Mouse (Mus musculus) olfactory bulb, adult 2 months (tissue): ENCODE measurements around the gene Olfr768. TPM values are rescaled to one million over a fixed set of nuclear protein-coding genes. Genes with fewer than 3 reads are reported as not detected.
"Not testable (repeated sequence)": the region's sequence is repeated elsewhere in the genome, so short reads cannot be mapped to it uniquely, and the experiment has no call there.

Experiments
- H3K27ac ChIP-seq: fragments of 200-500 bp; 2 replicates; pipeline ENCODE4 v1.5.1; 2012; ENCODE audit warnings: low read depth, low read length; ENCODE audit not compliant: insufficient read depth
- H3K4me1 ChIP-seq: fragments of 200-500 bp; 2 replicates; pipeline ENCODE4 v1.6.1; 2012; ENCODE audit warnings: low read length; ENCODE audit not compliant: control insufficient read depth, insufficient read depth
- H3K4me3 ChIP-seq: fragments of 200-500 bp; 2 replicates; pipeline ENCODE4 v1.5.1; 2012; ENCODE audit warnings: mild to moderate bottlenecking, low read depth, low read length, moderate library complexity; ENCODE audit not compliant: insufficient read depth
- CTCF ChIP-seq: fragments of 200-500 bp; IDR thresholded peaks from 2 replicates; pipeline ENCODE4 v1.5.1; 2012; ENCODE audit warnings: low read depth, mild to moderate bottlenecking, low read length, moderate library complexity; ENCODE audit not compliant: insufficient read depth
- POLR2A ChIP-seq: fragments of 200-500 bp; IDR thresholded peaks from 2 replicates; pipeline ENCODE4 v1.6.1; 2012; ENCODE audit warnings: mild to moderate bottlenecking, low read depth, low read length, moderate library complexity; ENCODE audit not compliant: insufficient read depth
- WGBS: fragments of 180-500 bp; shearing (Covaris S2); methylation state at CpG from one replicate; pipeline ENCODE4 v1.1.7; 2018; 5-methylcytosine and 5-hydroxymethylcytosine counted together
- polyA plus RNA-seq: library from polyadenylated mRNA; stranded (reverse); fragments of >200 nt; gene quantifications from 2 replicates; pipeline ENCODE4 v1.2.4, GENCODE M21; 2012; ENCODE audit warnings: low replicate concordance; ENCODE audit not compliant: missing spikeins, insufficient read depth, insufficient read length

Olfr768 gene
- polyA plus RNA-seq = not detected in 2 replicates

DNA sequence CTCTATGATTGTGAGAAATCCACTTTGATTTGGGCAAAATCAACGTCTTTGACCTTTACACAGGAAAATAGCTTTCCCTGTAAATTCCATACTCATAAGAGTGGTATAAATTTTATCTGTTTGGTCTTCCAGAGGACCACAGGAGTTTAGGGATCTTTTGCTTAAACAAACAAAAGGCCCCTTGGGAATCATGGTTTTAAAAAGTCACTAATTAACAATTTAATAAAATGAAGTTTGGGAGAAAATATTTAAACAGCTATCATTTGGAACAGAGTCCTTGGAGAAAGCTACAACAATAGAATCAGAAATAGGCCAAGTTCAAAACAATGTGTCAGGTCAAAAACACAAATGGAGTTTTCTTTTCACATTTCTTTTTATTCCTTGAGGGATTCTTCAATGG is at the start of gene Olfr768:
Gene Olfr768 (minus strand): TSS at position 101 of the 400 bp plus-strand sequence.
- Histone ChIP-seq H3K4me3 (no peak within 1 kb of the TSS), H3K27ac (no peak within 1 kb of the TSS), H3K4me1 (no peaks in the 10 kb centered on the region)
- TF ChIP-seq POLR2A (no peak), CTCF (no peak)
- WGBS = 80% methylated on average over 1 of the region's 1 CpGs

DNA sequence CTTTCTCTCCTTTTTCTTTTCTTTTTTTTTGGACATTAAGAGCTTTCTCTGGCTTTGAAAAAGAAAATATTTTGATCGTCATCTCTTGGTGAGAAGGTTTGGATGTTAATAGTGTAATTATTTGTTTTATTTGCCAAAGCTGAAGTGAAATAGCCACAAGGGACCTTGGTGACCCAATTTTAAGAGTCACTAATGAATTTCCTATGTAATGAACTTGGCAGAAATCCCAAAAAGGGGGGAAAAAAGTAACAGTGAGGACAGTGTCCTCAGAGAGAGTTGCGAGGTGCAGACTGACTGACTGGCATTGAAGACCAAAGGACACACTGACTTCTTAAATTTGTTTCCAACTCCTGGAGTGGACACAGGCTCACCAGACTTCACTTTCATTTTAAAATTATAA is 39.7 kb upstream of the Olfr768 start, which contains the start of gene Olfr770:
Gene Olfr770 (minus strand): TSS at position 101 of the 400 bp plus-strand sequence.
- H3K4me3 ChIP-seq = no peak within 1 kb of the TSS
- no peak within 1 kb of the TSS for H3K27ac ChIP-seq
- WGBS = 27% methylated on average over 2 of the region's 2 CpGs
- no peaks in the 10 kb centered on the region for H3K4me1 ChIP-seq
- TF ChIP-seq CTCF (no peak), POLR2A (no peak)

DNA sequence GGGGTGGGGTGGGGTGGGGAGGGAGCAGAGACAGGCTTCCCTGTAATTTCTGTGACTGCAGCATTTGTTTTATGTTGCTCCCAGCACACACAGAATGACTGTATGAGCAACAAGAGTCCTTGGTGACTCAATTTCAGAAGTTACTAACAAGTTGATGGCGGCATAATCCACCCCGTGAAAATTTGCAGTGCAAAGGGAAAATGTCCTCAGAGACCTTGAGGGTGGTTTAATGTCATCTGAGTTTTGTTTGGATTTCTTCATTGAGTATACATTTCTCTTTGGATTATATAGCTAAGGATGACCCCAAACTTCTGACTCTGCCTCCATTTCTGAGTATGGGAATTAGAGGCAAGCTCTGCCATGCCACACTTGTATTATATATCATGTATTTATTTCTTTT is 18.6 kb upstream of the Olfr768 start, which contains the start of gene Olfr769:
Gene Olfr769 (minus strand): TSS at position 101 of the 400 bp plus-strand sequence.
- Histone ChIP-seq H3K4me3 (no peak within 1 kb of the TSS), H3K4me1 (no peaks in the 10 kb centered on the region), H3K27ac (no peak within 1 kb of the TSS)
- TF ChIP-seq POLR2A (no peak), CTCF (no peak)
- 42% methylated on average over 2 of the region's 2 CpGs for WGBS

DNA sequence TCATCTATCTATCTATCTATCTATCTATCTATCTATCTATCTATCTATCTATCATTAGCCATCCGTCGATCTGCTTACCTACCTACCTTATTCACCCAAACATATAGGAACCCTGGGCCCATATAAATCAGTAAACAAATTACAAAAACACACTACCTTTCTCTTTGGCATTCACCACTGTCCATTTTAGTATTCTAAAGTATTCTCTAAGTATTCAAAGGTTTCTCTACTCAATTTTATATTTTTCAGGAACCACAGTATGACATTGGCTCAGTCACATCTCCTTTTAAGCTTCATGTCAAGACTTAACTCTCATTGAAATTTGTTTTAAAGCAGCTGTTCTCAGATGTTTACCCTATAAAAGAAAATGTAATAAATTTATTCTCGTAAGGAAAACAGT is 16.0 kb upstream of the Olfr768 start:
- WGBS = 95% methylated on average over 3 of the region's 3 CpGs
- no peak for TF ChIP-seq CTCF
- TF ChIP-seq POLR2A = no peak

DNA sequence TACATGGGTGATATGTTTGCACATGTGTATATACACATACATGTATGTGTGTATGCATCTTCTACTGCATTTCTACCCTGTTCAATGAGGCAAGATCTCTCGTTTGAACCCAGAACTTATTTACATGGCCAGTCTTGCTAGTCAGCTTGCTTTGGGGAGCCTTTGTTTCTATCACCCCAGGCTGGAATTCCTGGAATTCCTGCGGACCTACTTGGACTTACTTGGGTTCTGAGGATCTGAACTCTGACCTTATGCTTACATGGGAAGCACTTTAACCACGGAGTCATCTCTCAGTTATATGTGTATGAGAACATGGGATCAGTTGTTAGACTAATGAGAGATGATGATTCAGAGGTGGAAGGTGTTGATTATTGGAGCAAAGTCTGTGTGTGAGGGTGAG is 2.1 kb upstream of the Olfr768 start:
- no peak for TF ChIP-seq CTCF
- no peak for TF ChIP-seq POLR2A
- 42% methylated on average over 3 of the region's 3 CpGs for WGBS
- Histone ChIP-seq H3K27ac (no peak overlapping the region), H3K4me1 (no peaks in the 10 kb centered on the region), H3K4me3 (no peak overlapping the region)

More for the DNA sequence above, 16.0 kb upstream of the Olfr768 start:
- Histone ChIP-seq H3K27ac (no peak overlapping the region), H3K4me1 (no peaks in the 10 kb centered on the region), H3K4me3 (no peak overlapping the region)

DNA sequence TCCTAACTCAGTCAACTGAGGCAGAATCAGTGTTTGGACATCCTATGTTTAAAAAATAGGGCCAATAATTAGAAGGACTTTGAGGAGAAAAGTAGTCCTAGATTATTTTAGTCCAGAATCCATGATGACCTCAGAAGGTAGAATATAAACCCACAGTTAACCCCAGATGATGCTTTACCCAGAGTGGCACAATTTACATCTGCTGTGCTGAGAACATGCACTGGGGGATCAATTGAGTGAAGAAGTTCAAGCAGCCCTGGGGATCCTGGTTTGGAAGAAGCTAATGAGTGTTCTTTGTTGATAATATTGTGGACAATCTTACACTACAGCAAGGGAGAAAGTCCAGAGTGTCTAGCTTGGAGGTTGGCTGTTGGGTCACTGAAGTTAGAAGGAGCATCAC is 16.4 kb downstream of the Olfr768 start, which contains the start of gene Olfr767:
Gene Olfr767 (minus strand): TSS at position 101 of the 400 bp plus-strand sequence.
- not testable (repeated sequence) for H3K27ac ChIP-seq, H3K4me3 ChIP-seq, H3K4me1 ChIP-seq

DNA sequence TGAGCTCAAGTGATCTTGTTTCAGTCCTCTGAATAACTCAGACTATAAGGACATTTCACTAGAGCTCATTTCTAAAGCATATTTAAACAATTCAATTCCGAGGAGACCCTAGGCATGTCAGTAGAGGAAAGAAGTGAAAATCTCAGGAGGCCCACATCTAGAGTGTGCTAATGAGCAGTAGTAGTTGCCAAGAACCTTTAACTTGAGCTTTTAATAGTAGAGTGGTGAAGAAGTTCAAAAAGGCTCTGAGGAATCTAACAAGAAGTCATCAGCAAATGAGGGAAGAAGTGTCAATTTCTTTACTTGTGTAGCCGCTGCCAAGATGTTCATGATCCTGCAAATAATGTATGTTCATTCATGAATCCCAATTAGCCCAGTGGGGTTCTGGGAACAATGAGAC is 30.3 kb downstream of the Olfr768 start, which contains the start of gene Olfr766-ps1:
Gene Olfr766-ps1 (minus strand): TSS at position 101 of the 400 bp plus-strand sequence.
- TF ChIP-seq POLR2A = no peak
- no peak for TF ChIP-seq CTCF
- Histone ChIP-seq H3K4me3 (no peak within 1 kb of the TSS), H3K27ac (no peak within 1 kb of the TSS), H3K4me1 (no peaks in the 10 kb centered on the region)
- 54% methylated on average over 2 of the region's 2 CpGs for WGBS

DNA sequence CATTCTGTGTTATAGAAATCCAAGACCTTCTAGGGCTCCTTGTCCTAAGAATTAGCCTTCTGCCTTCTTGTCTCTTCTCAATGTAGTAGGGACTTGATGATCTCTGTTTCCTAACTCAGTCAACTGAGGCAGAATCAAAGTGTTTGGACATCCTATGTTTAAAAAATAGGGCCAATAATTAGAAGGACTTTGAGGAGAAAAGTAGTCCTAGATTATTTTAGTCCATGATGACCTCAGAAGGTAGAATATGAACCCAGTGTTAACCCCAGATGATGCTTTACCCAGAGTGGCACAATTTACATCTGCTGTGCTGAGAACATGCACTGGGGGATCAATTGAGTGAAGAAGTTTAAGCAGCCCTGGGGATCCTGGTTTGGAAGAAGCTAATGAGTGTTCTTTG is 49.3 kb downstream of the Olfr768 start, which contains the start of gene Olfr765:
Gene Olfr765 (minus strand): TSS at position 101 of the 400 bp plus-strand sequence.
- H3K4me3 ChIP-seq, H3K4me1 ChIP-seq, H3K27ac ChIP-seq: not testable (repeated sequence)

Other genes with a start within 250 kb of the Olfr768 start
- not detected in 2 replicates for gene Gdf11, start 207.7 kb downstream of the Olfr768 start, polyA plus RNA-seq
- not detected in 2 replicates for gene Cd63, start 198.4 kb downstream of the Olfr768 start, polyA plus RNA-seq
- gene Rdh5, start 176.5 kb downstream of the Olfr768 start, polyA plus RNA-seq = not detected in 2 replicates
- gene Bloc1s1, start 175.3 kb downstream of the Olfr768 start, polyA plus RNA-seq = not detected in 2 replicates
- not detected in 2 replicates for gene Itga7, start 165.6 kb downstream of the Olfr768 start, polyA plus RNA-seq
- not detected in 2 replicates for gene Mettl7b, start 138.4 kb downstream of the Olfr768 start, polyA plus RNA-seq
- gene Olfr9, start 109.9 kb downstream of the Olfr768 start, polyA plus RNA-seq = not detected in 2 replicates
- gene Olfr763, start 88.6 kb downstream of the Olfr768 start, polyA plus RNA-seq = not detected in 2 replicates
- gene Olfr764-ps1, start 59.5 kb downstream of the Olfr768 start, polyA plus RNA-seq = not detected in 2 replicates
- not detected in 2 replicates for gene Olfr765, start 49.4 kb downstream of the Olfr768 start, polyA plus RNA-seq
- not detected in 2 replicates for gene Olfr766-ps1, start 30.4 kb downstream of the Olfr768 start, polyA plus RNA-seq
- not detected in 2 replicates for gene Olfr767, start 16.5 kb downstream of the Olfr768 start, polyA plus RNA-seq
- gene Olfr769, start 18.5 kb upstream of the Olfr768 start, polyA plus RNA-seq = not detected in 2 replicates
- gene Olfr770, start 39.6 kb upstream of the Olfr768 start, polyA plus RNA-seq = not detected in 2 replicates
- gene Olfr771, start 65.4 kb upstream of the Olfr768 start, polyA plus RNA-seq = not detected in 2 replicates
- not detected in 2 replicates for gene Olfr772, start 78.5 kb upstream of the Olfr768 start, polyA plus RNA-seq
- not detected in 2 replicates for gene Olfr773, start 88.0 kb upstream of the Olfr768 start, polyA plus RNA-seq
- gene Olfr774, start 136.8 kb upstream of the Olfr768 start, polyA plus RNA-seq = not detected in 2 replicates
- gene Olfr775, start 149.0 kb upstream of the Olfr768 start, polyA plus RNA-seq = not detected in 2 replicates
- not detected in 2 replicates for gene Olfr776, start 159.8 kb upstream of the Olfr768 start, polyA plus RNA-seq
- gene Olfr777, start 172.1 kb upstream of the Olfr768 start, polyA plus RNA-seq = not detected in 2 replicates
- gene Olfr780, start 218.7 kb upstream of the Olfr768 start, polyA plus RNA-seq = not detected in 2 replicates
- gene Olfr781, start 229.5 kb upstream of the Olfr768 start, polyA plus RNA-seq = not detected in 2 replicates
- gene Olfr782, start 249.5 kb upstream of the Olfr768 start, polyA plus RNA-seq = not detected in 2 replicates